Mouse (Mus musculus): Measurements from ENCODE around the gene Gdi2. TPM values are rescaled to one million over a fixed set of nuclear protein-coding genes. Genes with fewer than 3 reads are reported as not detected.
A peak's percentile ranks its signal among the peaks of the same experiment; 100 is the strongest.
"Not testable (repeated sequence)": the region's sequence is repeated elsewhere in the genome, so short reads cannot be mapped to it uniquely, and the experiment has no call there.

The Gdi2 gene
- total and polyA plus RNA-seq, 2 experiments from 2014 or later = 220 to 371 TPM

DNA sequence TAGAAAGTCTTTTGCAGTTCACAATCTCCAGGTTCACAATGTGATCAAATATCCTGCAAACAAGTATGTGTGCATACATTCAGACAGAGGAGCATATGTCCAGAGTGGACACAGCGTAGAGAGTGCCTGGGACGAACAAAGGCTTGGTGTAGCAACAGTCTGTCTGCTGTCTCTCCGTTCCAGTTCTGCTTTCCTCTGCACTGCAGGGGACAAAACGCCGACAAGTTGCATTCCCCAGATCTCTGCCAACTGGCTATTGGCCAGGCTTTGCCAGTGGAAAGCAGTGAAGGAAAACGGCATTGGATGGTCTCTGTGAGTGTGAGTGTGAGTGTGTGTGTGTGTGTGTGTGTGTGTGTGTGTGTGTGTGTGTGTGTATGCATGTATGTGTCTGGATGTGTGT is 14.4 kb upstream of the Gdi2 start:
- DNase-seq (ENCODE audit: low spot score) (peak; percentile 69), ATAC-seq (ENCODE audit: low FRiP score) (0 out of 2 replicates have a peak, but pooled peaks have one; percentile 20)
- Histone ChIP-seq H3K27me3 (ENCODE audit: insufficient read depth, low read length) (no peaks in the 10 kb centered on the region), H3K4me3 (ENCODE audit: low read depth, low read length) (no peak overlapping the region), H3K4me1 (ENCODE audit: insufficient read depth, low read length) (no peaks in the 10 kb centered on the region), H3K36me3 (ENCODE audit: insufficient read depth, low read length) (no peaks in the 10 kb centered on the region), H3K27ac (ENCODE audit: low read depth, low read length) (no peak overlapping the region), H3K4me2 (ENCODE audit: low read depth, low read length, poor library complexity, severe bottlenecking) (no peak overlapping the region), H3K9me3 (ENCODE audit: low read length) (no peaks in the 10 kb centered on the region), H3K9ac (replicated peaks; ENCODE audit: low read length, poor library complexity, severe bottlenecking) (no peak overlapping the region)
- no peak for TF ChIP-seq CTCF (IDR thresholded peaks at IDR 0.05)
- WGBS = 58% methylated on average over 6 of the region's 6 CpGs

DNA sequence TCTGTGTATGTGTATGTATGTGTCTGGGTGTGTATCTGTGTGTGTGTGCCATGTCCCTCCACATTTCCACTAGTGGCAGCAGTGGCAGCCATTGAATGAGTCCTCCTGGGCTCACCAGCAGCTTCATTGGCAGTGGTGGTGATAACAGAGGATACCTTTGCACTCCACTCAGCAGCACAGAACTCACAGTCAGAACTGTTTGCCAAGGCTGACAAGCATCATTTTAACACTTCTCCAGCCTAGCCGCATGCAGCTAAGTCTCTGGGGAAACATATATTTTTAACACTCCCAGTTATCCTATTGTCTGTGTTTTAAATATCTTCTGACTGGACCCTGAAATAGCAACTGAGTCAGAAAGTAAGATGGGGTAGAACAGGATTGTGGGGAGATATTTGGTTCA is 13.9 kb upstream of the Gdi2 start:
- WGBS = 80% methylated on average over 1 of the region's 1 CpGs
- TF ChIP-seq CTCF (IDR thresholded peaks at IDR 0.05) = no peak
- ATAC-seq (ENCODE audit: low FRiP score) = no peak
- no peak overlapping the region for H3K4me3 ChIP-seq (ENCODE audit: low read depth, low read length)
- no peak overlapping the region for H3K9ac ChIP-seq (replicated peaks; ENCODE audit: low read length, poor library complexity, severe bottlenecking)
- no peaks in the 10 kb centered on the region for H3K36me3 ChIP-seq (ENCODE audit: insufficient read depth, low read length)
- H3K4me1 ChIP-seq (ENCODE audit: insufficient read depth, low read length) = no peaks in the 10 kb centered on the region
- H3K4me2 ChIP-seq (ENCODE audit: low read depth, low read length, poor library complexity, severe bottlenecking) = no peak overlapping the region
- DNase-seq (ENCODE audit: low spot score) = no peak
- no peak overlapping the region for H3K27ac ChIP-seq (ENCODE audit: low read depth, low read length)
- H3K27me3 ChIP-seq (ENCODE audit: insufficient read depth, low read length) = no peaks in the 10 kb centered on the region
- no peaks in the 10 kb centered on the region for H3K9me3 ChIP-seq (ENCODE audit: low read length)

DNA sequence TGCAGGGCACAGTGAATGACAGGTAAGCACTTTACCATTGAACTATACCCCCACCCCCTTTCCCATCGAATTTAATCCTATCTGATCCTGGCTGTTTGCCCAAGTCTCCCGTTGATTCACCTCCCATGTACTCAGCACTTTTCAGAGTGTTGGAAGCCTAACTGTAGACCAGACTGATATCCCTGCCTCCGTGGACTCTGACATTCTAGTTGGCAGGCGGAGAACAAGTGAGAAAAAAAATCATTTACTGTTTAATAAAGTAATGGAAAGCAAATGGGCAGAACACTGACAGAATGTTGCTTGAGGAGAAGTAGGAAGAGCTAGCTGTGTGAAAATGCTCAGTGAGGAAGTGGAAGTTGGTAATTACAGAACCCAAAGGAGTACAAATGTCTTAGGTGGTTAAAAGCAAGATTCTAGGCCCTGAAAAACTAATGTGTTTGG is 12.2 kb upstream of the Gdi2 start:
- no peaks in the 10 kb centered on the region for H3K4me1 ChIP-seq (ENCODE audit: insufficient read depth, low read length)
- TF ChIP-seq CTCF (IDR thresholded peaks at IDR 0.05) = no peak
- DNase-seq (ENCODE audit: low spot score) (peak; percentile 24), ATAC-seq (ENCODE audit: low FRiP score) (no peak)
- WGBS = 54% methylated on average over 4 of the region's 4 CpGs
- no peaks in the 10 kb centered on the region for H3K9me3 ChIP-seq (ENCODE audit: low read length)
- H3K36me3 ChIP-seq (ENCODE audit: insufficient read depth, low read length) = no peaks in the 10 kb centered on the region
- no peak overlapping the region for H3K4me2 ChIP-seq (ENCODE audit: low read depth, low read length, poor library complexity, severe bottlenecking)
- no peak overlapping the region for H3K4me3 ChIP-seq (ENCODE audit: low read depth, low read length)
- no peak overlapping the region for H3K27ac ChIP-seq (ENCODE audit: low read depth, low read length)
- H3K27me3 ChIP-seq (ENCODE audit: insufficient read depth, low read length) = no peaks in the 10 kb centered on the region
- no peak overlapping the region for H3K9ac ChIP-seq (replicated peaks; ENCODE audit: low read length, poor library complexity, severe bottlenecking)

DNA sequence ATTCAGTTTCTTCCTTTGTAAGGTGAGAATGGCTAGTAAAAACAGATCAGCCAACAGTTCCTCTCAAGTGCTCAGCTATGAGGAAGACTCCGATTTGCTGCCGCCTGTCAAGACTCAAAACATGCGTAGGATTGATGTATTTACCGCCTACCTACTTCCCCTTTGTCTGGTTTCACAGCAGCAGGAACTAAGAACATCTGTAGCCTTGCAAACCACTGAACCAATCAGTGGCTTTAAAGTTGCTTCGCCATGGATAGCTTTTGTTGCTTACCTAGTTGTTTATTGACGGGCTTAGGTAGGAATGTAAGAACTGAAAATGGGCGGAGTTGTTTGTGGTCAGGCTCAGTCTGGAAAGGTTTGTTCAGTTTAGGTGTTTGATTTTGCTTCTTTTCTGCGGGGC is 11.5 kb upstream of the Gdi2 start:
- DNase-seq (ENCODE audit: low spot score) (no peak), ATAC-seq (ENCODE audit: low FRiP score) (no peak)
- H3K4me1 ChIP-seq (ENCODE audit: insufficient read depth, low read length) = no peaks in the 10 kb centered on the region
- no peaks in the 10 kb centered on the region for H3K36me3 ChIP-seq (ENCODE audit: insufficient read depth, low read length)
- H3K4me3 ChIP-seq (ENCODE audit: low read depth, low read length) = no peak overlapping the region
- H3K27me3 ChIP-seq (ENCODE audit: insufficient read depth, low read length) = no peaks in the 10 kb centered on the region
- 78% methylated on average over 8 of the region's 8 CpGs for WGBS
- TF ChIP-seq CTCF (IDR thresholded peaks at IDR 0.05) = no peak
- H3K9me3 ChIP-seq (ENCODE audit: low read length) = no peaks in the 10 kb centered on the region
- no peak overlapping the region for H3K4me2 ChIP-seq (ENCODE audit: low read depth, low read length, poor library complexity, severe bottlenecking)
- no peak overlapping the region for H3K27ac ChIP-seq (ENCODE audit: low read depth, low read length)
- H3K9ac ChIP-seq (replicated peaks; ENCODE audit: low read length, poor library complexity, severe bottlenecking) = no peak overlapping the region

GRCm38 (mm10) chr13:3530451-3530850 is 7.4 kb upstream of the Gdi2 start:
- no peaks in the 10 kb centered on the region for H3K4me1 ChIP-seq (ENCODE audit: insufficient read depth, low read length)
- DNase-seq (ENCODE audit: low spot score) (no peak), ATAC-seq (ENCODE audit: low FRiP score) (no peak)
- no peaks in the 10 kb centered on the region for H3K27me3 ChIP-seq (ENCODE audit: insufficient read depth, low read length)
- no peaks in the 10 kb centered on the region for H3K36me3 ChIP-seq (ENCODE audit: insufficient read depth, low read length)
- H3K27ac ChIP-seq (ENCODE audit: low read depth, low read length) = no peak overlapping the region
- no peak overlapping the region for H3K4me3 ChIP-seq (ENCODE audit: low read depth, low read length)
- 44% methylated on average over 3 of the region's 3 CpGs for WGBS
- no peak overlapping the region for H3K4me2 ChIP-seq (ENCODE audit: low read depth, low read length, poor library complexity, severe bottlenecking)
- no peak for TF ChIP-seq CTCF (IDR thresholded peaks at IDR 0.05)
- H3K9ac ChIP-seq (replicated peaks; ENCODE audit: low read length, poor library complexity, severe bottlenecking) = no peak overlapping the region
- H3K9me3 ChIP-seq (ENCODE audit: low read length) = no peaks in the 10 kb centered on the region

DNA sequence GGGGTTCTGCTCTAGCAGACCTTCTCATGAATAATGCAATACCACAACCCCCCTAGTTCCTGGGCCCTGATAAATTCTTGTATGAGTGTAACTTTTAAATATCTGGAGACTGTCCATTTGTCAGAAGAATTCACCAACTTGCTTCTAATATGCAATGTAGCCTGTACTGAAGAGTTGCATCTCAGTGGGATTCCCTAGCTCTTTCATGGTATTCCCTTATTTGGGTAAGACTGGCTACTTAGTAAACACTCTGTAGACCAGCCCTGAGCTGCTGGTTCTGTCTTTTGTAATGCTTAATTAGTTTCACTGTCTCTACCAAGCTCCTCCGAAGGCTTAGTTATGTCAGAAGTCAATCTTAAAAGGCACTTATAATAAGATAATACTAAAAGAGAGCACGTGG is 6.7 kb upstream of the Gdi2 start:
- not testable (repeated sequence) for H3K27me3 ChIP-seq (ENCODE audit: insufficient read depth, low read length); H3K27ac ChIP-seq (ENCODE audit: low read depth, low read length); H3K4me2 ChIP-seq (ENCODE audit: low read depth, low read length, poor library complexity, severe bottlenecking); DNase-seq (ENCODE audit: low spot score); H3K4me3 ChIP-seq (ENCODE audit: low read depth, low read length); ATAC-seq (ENCODE audit: low FRiP score); H3K4me1 ChIP-seq (ENCODE audit: insufficient read depth, low read length); H3K9ac ChIP-seq (replicated peaks; ENCODE audit: low read length, poor library complexity, severe bottlenecking); H3K9me3 ChIP-seq (ENCODE audit: low read length); H3K36me3 ChIP-seq (ENCODE audit: insufficient read depth, low read length)
- WGBS = 33% methylated on average over 2 of the region's 2 CpGs

Data from midbrain, postnatal 0 days (tissue).